Mouse (Mus musculus): ENCODE results near the gene Ccdc105. TPM values are rescaled to one million over a fixed set of nuclear protein-coding genes. Genes with fewer than 3 reads are reported as not detected.

Gene Ccdc105
- total and polyA plus RNA-seq, 2 experiments from 2014 or later = not detected

- 35% methylated on average over 3 of the region's 3 CpGs for WGBS
- TF ChIP-seq CTCF (IDR thresholded peaks at IDR 0.05; ENCODE audit: low read depth) (no peak), EP300 (IDR thresholded peaks at IDR 0.05; ENCODE audit: low read depth) (no peak)
- H3K27ac ChIP-seq (ENCODE audit: low read depth) = no peak overlapping the region
- H3K4me3 ChIP-seq (ENCODE audit: low read depth, low read length) = no peak overlapping the region
- DNase-seq (ENCODE audit: low spot score) (no peak), ATAC-seq (ENCODE audit: insufficient read depth, low read depth) (no peak)
- H3K27me3 ChIP-seq (ENCODE audit: control insufficient read depth, insufficient read depth, low read length) = no peaks in the 10 kb centered on the region
- H3K36me3 ChIP-seq (replicated peaks; ENCODE audit: control insufficient read depth, insufficient read depth, low read length) = no peaks in the 10 kb centered on the region
- H3K4me1 ChIP-seq (ENCODE audit: control insufficient read depth, insufficient read depth) = no peaks in the 10 kb centered on the region
- H3K9ac ChIP-seq (replicated peaks; ENCODE audit: low read depth, low read length) = no peak overlapping the region
- no peak overlapping the region for H3K4me2 ChIP-seq (ENCODE audit: low read depth, low read length)
- no peaks in the 10 kb centered on the region for H3K9me3 ChIP-seq (replicated peaks; ENCODE audit: control insufficient read depth, low read length)
Observed at GRCm38 (mm10) chr10:78727035-78727434, 25.8 kb downstream of the Ccdc105 start.

- Histone ChIP-seq H3K4me3 (ENCODE audit: low read depth, low read length) (no peak overlapping the region), H3K36me3 (replicated peaks; ENCODE audit: control insufficient read depth, insufficient read depth, low read length) (no peaks in the 10 kb centered on the region), H3K4me1 (ENCODE audit: control insufficient read depth, insufficient read depth) (no peaks in the 10 kb centered on the region), H3K27ac (ENCODE audit: low read depth) (no peak overlapping the region), H3K4me2 (ENCODE audit: low read depth, low read length) (no peak overlapping the region), H3K27me3 (ENCODE audit: control insufficient read depth, insufficient read depth, low read length) (no peaks in the 10 kb centered on the region), H3K9me3 (replicated peaks; ENCODE audit: control insufficient read depth, low read length) (no peaks in the 10 kb centered on the region), H3K9ac (replicated peaks; ENCODE audit: low read depth, low read length) (no peak overlapping the region)
- 43% methylated on average over 2 of the region's 2 CpGs for WGBS
- no peak for TF ChIP-seq CTCF (IDR thresholded peaks at IDR 0.05; ENCODE audit: low read depth)
- TF ChIP-seq EP300 (IDR thresholded peaks at IDR 0.05; ENCODE audit: low read depth) = no peak
- DNase-seq (ENCODE audit: low spot score) = no peak
- no peak for ATAC-seq (ENCODE audit: insufficient read depth, low read depth)
Observed at GRCm38 (mm10) chr10:78723416-78723815, 29.4 kb downstream of the Ccdc105 start.

DNA sequence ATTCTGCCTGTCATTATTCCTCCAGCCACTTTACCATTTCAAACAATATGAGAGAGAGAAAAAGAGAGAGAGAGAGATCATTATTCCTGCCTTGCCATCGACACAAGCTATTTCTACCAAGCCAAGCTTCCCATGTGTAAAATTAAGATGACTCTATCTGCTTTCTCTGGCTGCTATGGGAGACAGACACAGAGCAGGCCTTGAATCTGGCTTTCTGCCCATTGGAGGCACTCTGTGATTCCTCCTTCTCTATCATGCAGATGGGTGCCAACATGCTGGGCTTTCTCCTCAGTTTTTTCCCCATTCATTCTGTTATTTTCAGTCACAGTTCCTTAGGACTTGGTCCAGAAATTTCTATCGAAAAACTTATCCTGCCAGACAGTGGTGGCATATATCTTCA is 30.2 kb downstream of the Ccdc105 start:
- 48% methylated on average over 2 of the region's 2 CpGs for WGBS
- Histone ChIP-seq H3K4me2 (ENCODE audit: low read depth, low read length) (no peak overlapping the region), H3K4me3 (ENCODE audit: low read depth, low read length) (no peak overlapping the region), H3K27ac (ENCODE audit: low read depth) (no peak overlapping the region), H3K9me3 (replicated peaks; ENCODE audit: control insufficient read depth, low read length) (no peaks in the 10 kb centered on the region), H3K9ac (replicated peaks; ENCODE audit: low read depth, low read length) (no peak overlapping the region), H3K4me1 (ENCODE audit: control insufficient read depth, insufficient read depth) (no peaks in the 10 kb centered on the region), H3K27me3 (ENCODE audit: control insufficient read depth, insufficient read depth, low read length) (no peaks in the 10 kb centered on the region), H3K36me3 (replicated peaks; ENCODE audit: control insufficient read depth, insufficient read depth, low read length) (no peaks in the 10 kb centered on the region)
- no peak for ATAC-seq (ENCODE audit: insufficient read depth, low read depth)
- no peak for DNase-seq (ENCODE audit: low spot score)
- TF ChIP-seq EP300 (IDR thresholded peaks at IDR 0.05; ENCODE audit: low read depth) (no peak), CTCF (IDR thresholded peaks at IDR 0.05; ENCODE audit: low read depth) (no peak)

GRCm38 (mm10) chr10:78722036-78722435 is 30.8 kb downstream of the Ccdc105 start:
- Histone ChIP-seq H3K9me3 (replicated peaks; ENCODE audit: control insufficient read depth, low read length) (no peaks in the 10 kb centered on the region), H3K9ac (replicated peaks; ENCODE audit: low read depth, low read length) (no peak overlapping the region), H3K4me3 (ENCODE audit: low read depth, low read length) (no peak overlapping the region), H3K27ac (ENCODE audit: low read depth) (no peak overlapping the region), H3K27me3 (ENCODE audit: control insufficient read depth, insufficient read depth, low read length) (no peaks in the 10 kb centered on the region), H3K4me1 (ENCODE audit: control insufficient read depth, insufficient read depth) (no peaks in the 10 kb centered on the region), H3K36me3 (replicated peaks; ENCODE audit: control insufficient read depth, insufficient read depth, low read length) (no peaks in the 10 kb centered on the region), H3K4me2 (ENCODE audit: low read depth, low read length) (no peak overlapping the region)
- 70% methylated on average over 5 of the region's 5 CpGs for WGBS
- TF ChIP-seq EP300 (IDR thresholded peaks at IDR 0.05; ENCODE audit: low read depth) (no peak), CTCF (IDR thresholded peaks at IDR 0.05; ENCODE audit: low read depth) (no peak)
- ATAC-seq (ENCODE audit: insufficient read depth, low read depth) (no peak), DNase-seq (ENCODE audit: low spot score) (no peak)

GRCm38 (mm10) chr10:78718056-78718455 is 34.8 kb downstream of the Ccdc105 start, which contains the start of gene Casp14:
Casp14 (minus strand) TSS chr10:78718294.
- ATAC-seq (ENCODE audit: insufficient read depth, low read depth) (no peak), DNase-seq (ENCODE audit: low spot score) (no peak)
- TF ChIP-seq CTCF (IDR thresholded peaks at IDR 0.05; ENCODE audit: low read depth) = no peak
- TF ChIP-seq EP300 (IDR thresholded peaks at IDR 0.05; ENCODE audit: low read depth) = no peak
- Histone ChIP-seq H3K4me1 (ENCODE audit: control insufficient read depth, insufficient read depth) (no peaks in the 10 kb centered on the region), H3K36me3 (replicated peaks; ENCODE audit: control insufficient read depth, insufficient read depth, low read length) (no peaks in the 10 kb centered on the region), H3K27me3 (ENCODE audit: control insufficient read depth, insufficient read depth, low read length) (no peaks in the 10 kb centered on the region), H3K9ac (replicated peaks; ENCODE audit: low read depth, low read length) (no peak within 1 kb of the TSS), H3K9me3 (replicated peaks; ENCODE audit: control insufficient read depth, low read length) (no peaks in the 10 kb centered on the region), H3K4me2 (ENCODE audit: low read depth, low read length) (no peak within 1 kb of the TSS), H3K4me3 (ENCODE audit: low read depth, low read length) (no peak within 1 kb of the TSS), H3K27ac (ENCODE audit: low read depth) (no peak within 1 kb of the TSS)
- WGBS = 49% methylated on average over 11 of the region's 11 CpGs

- no peak overlapping the region for H3K27ac ChIP-seq (ENCODE audit: low read depth)
- DNase-seq (ENCODE audit: low spot score) (no peak), ATAC-seq (ENCODE audit: insufficient read depth, low read depth) (no peak)
- H3K36me3 ChIP-seq (replicated peaks; ENCODE audit: control insufficient read depth, insufficient read depth, low read length) = no peaks in the 10 kb centered on the region
- H3K9me3 ChIP-seq (replicated peaks; ENCODE audit: control insufficient read depth, low read length) = no peaks in the 10 kb centered on the region
- H3K4me3 ChIP-seq (ENCODE audit: low read depth, low read length) = no peak overlapping the region
- H3K4me1 ChIP-seq (ENCODE audit: control insufficient read depth, insufficient read depth) = no peaks in the 10 kb centered on the region
- TF ChIP-seq CTCF (IDR thresholded peaks at IDR 0.05; ENCODE audit: low read depth) (no peak), EP300 (IDR thresholded peaks at IDR 0.05; ENCODE audit: low read depth) (no peak)
- no peak overlapping the region for H3K4me2 ChIP-seq (ENCODE audit: low read depth, low read length)
- H3K27me3 ChIP-seq (ENCODE audit: control insufficient read depth, insufficient read depth, low read length) = no peaks in the 10 kb centered on the region
- no peak overlapping the region for H3K9ac ChIP-seq (replicated peaks; ENCODE audit: low read depth, low read length)
Observed at GRCm38 (mm10) chr10:78716231-78716630, 36.6 kb downstream of the Ccdc105 start.

Data from heart, postnatal 0 days (tissue).